Mouse (Mus musculus) liver, adult 10 weeks (tissue): ENCODE data around the gene Pls1. TPM values are rescaled to one million over a fixed set of nuclear protein-coding genes. Genes with fewer than 3 reads are reported as not detected.

ENCODE experiments used
- polyA plus RNA-seq: library from polyadenylated mRNA; stranded (reverse); fragments of 350-450 nt; fragmentation: Illumina TruSeq; extraction: RNeasy Lipid Tissue Mini Kit (QIAGEN cat#74804); gene quantifications from one replicate; pipeline ENCODE4 v1.2.3, GENCODE M21; 2014; ENCODE audit warnings: low read depth, low replicate concordance

Gene Pls1
- polyA plus RNA-seq, result 3.7 TPM

DNA sequence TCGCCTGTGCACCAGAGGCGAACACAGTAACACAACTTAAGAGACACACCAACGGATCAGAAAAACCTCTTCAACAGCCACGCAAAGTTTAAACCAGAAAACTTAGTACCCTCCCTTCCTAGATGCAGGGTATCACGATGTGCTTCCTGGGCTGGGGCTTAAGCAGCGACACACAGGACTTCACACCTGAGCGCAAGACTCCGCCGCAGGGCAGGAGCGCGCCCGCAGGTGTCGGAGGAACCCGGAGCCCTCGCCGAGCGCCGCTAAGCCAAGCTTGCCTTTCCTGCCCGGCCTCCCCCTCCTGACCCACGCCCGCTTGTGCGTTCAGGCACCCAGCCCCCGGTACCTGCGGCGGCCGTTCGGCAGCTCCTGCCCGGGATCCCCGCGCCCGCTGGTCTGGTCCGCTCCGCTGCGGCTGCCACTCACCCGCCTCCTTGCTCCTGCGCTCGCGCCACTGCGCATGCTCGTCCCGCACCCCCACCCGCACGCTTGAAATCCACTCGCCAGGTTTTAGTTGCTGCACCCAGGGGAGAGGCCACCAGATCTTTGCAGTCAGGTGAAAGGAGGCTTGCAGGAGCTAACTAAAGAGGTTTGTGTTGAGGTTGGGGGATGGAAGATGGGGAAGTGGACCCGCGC lies at the start of gene Pls1:
TSS of gene Pls1 (minus strand) at position 487 of the 636 bp plus-strand sequence.

DNA sequence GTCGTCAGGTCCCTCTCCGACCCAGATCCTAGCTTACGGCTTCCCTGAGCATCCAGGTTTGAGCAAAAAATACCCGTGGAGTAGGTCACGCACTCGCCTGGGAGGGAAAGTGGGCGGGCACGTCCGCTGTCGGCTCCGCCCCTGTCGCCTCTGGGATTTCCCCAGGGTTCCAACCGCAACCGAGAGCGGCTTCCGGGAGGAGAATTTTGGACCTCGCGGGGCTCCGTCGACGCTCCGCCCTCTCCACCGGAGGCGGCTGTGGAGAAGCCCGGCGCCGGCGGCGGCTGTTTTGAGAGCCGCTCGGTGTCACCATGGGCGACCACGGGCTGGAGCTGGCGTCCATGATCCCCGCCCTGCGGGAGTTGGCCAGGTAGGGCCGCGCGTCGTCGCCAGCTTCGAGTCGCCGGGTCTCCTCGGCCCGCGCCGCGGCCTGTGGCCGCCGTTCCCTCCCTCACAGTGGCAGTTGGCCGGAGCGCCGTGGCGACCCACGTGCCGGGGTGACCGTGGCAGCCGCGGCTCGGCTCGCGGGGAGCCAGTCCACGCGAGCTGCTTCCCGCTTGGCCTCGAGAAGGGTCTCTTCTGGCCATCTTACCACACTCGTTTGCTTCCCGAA lies 12.4 kb upstream of the Pls1 start, which contains the start of gene Atr:
TSS of gene Atr (plus strand) at position 184 of the 613 bp plus-strand sequence.

DNA sequence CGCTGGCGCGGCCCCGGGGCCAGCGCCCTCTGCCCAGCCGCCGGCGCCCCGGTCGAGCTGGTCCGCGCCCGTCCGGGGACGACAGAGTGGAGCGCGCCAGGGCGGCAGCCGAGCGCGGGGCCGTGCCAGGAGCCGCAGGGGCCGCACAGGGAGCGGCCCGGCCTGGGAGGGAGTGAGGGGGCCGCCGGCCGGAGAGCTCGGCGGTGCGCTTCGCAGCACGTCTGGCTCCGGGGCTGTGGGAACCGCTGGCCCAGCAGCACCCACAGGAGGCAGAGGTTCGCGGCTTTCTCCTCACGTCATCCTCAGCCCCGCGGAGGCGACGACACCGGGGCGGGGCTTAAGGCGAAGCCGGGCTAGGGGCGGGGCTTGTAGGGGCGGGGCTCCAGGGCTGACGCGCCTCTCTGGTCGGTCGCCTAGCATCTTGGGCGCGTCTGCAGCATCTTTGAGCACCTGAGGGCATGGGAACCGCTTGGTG lies 95.0 kb downstream of the Pls1 start, which contains the start of gene Trpc1:
TSS of gene Trpc1 (minus strand) at position 339 of the 475 bp plus-strand sequence.

Other genes with a start within 250 kb of the Pls1 start
- 0.77 TPM for gene Pcolce2, start 207.7 kb downstream of the Pls1 start, polyA plus RNA-seq
- gene Trpc1, start 94.9 kb downstream of the Pls1 start, polyA plus RNA-seq, result 0.29 TPM
- 7.2 TPM for gene Atr, start 12.3 kb upstream of the Pls1 start, polyA plus RNA-seq
- gene Xrn1, start 109.4 kb upstream of the Pls1 start, polyA plus RNA-seq, result 6.9 TPM